Mouse (Mus musculus) limb, embryonic 14.5 days (tissue): ENCODE measurements around the gene Naa25. TPM values are rescaled to one million over a fixed set of nuclear protein-coding genes. Genes with fewer than 3 reads are reported as not detected.

Source experiments
- ATAC-seq: fragments of 200-750 bp; cut with Nextera tagmentation; 2 replicates; pipeline ENCODE4 v1.8.0; 2017; ENCODE audit warnings: low read depth, moderate number of reproducible peaks, moderate TSS enrichment; ENCODE audit not compliant: low FRiP score
- DNase-seq: peaks from one replicate; pipeline ENCODE4 v3.0.0-alpha.2; 2015; ENCODE audit warnings: low spot score
- H3K27ac ChIP-seq: fragments of 300-500 bp; sonication (generic); replicated peaks from 2 replicates; pipeline ENCODE4 v1.5.1; 2014; ENCODE audit warnings: low read depth, mild to moderate bottlenecking, low read length, moderate library complexity, mixed read lengths
- H3K27me3 ChIP-seq: fragments of 300-500 bp; sonication (generic); 2 replicates; pipeline ENCODE4 v1.6.1; 2014; ENCODE audit warnings: low read length, mixed read lengths; ENCODE audit not compliant: control insufficient read depth, insufficient read depth
- H3K36me3 ChIP-seq: fragments of 300-500 bp; sonication (generic); 2 replicates; pipeline ENCODE4 v1.6.1; 2014; ENCODE audit warnings: mild to moderate bottlenecking, low read length, moderate library complexity, mixed read lengths; ENCODE audit not compliant: control insufficient read depth, insufficient read depth
- H3K4me1 ChIP-seq: fragments of 300-500 bp; sonication (generic); 2 replicates; pipeline ENCODE4 v1.6.1; 2014; ENCODE audit warnings: antibody characterized with exemption, low read length, mixed read lengths; ENCODE audit not compliant: control insufficient read depth, insufficient read depth
- H3K4me2 ChIP-seq: fragments of 300-500 bp; sonication (generic); replicated peaks from 2 replicates; pipeline ENCODE4 v1.6.1; 2014; ENCODE audit warnings: low read depth, mild to moderate bottlenecking, low read length, moderate library complexity; ENCODE audit not compliant: severe bottlenecking
- H3K4me3 ChIP-seq: fragments of 300-500 bp; sonication (generic); replicated peaks from 2 replicates; pipeline ENCODE4 v1.5.1; 2014; ENCODE audit warnings: low read length
- H3K9ac ChIP-seq: fragments of 300-500 bp; sonication (generic); 2 replicates; pipeline ENCODE4 v1.6.1; 2014; ENCODE audit warnings: mild to moderate bottlenecking, low read depth, low read length, moderate library complexity; ENCODE audit not compliant: severe bottlenecking
- H3K9me3 ChIP-seq: fragments of 300-500 bp; sonication (generic); 2 replicates; pipeline ENCODE4 v1.6.1; 2016; ENCODE audit warnings: low read length; ENCODE audit not compliant: control insufficient read depth
- POLR2A ChIP-seq: fragments of 200-500 bp; IDR thresholded peaks from 2 replicates; pipeline ENCODE4 v1.8.0; 2012; ENCODE audit warnings: inconsistent platforms, mild to moderate bottlenecking, moderate library complexity, borderline replicate concordance; ENCODE audit not compliant: insufficient read depth, insufficient read length; ENCODE audit errors: extremely low read depth
- WGBS: fragments of 180-500 bp; shearing (Covaris S2); extraction: QIAGEN DNeasy Blood & Tissue Kit; methylation state at CpG from one replicate; pipeline ENCODE4 v1.1.7; 2014; 5-methylcytosine and 5-hydroxymethylcytosine counted together
- polyA plus RNA-seq, 2 experiments: library from polyadenylated mRNA; depleted of rRNA in 1 of 2; stranded (reverse) in 1 of 2; unstranded in 1 of 2; fragments of >200 nt; fragmentation: Nextera tagmentation in 1 of 2; extraction: Ambion mirVana in 1 of 2; gene quantifications; 2 replicates each; pipeline versions ENCODE4 v1.2.1 to v1.2.3; 2012 to 2014

The Naa25 gene
- polyA plus RNA-seq, 2 experiments = 20.9 to 41.2 TPM

DNA sequence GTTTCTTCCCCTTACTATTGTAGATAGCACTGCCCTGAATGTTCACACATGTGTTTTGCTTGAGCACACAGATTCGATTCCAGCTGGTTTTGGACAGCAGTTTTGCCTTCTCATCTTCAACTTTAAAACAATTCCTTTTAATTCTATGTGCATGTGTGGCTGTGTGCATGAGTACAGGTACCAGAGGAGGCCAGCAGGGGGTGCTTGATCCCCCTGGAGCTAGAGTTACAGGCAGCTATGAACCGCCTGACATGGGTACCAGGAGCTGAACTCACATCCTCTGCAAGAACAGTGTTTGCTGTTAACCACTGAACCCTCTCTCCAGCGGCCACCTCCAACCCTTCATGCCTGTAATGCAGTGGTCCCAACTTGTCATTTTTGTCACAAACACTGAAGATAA lies 50.7 kb downstream of the Naa25 start:
- TF ChIP-seq POLR2A = no peak
- Histone ChIP-seq H3K4me1 (peaks cover 10% of the 10 kb centered on the region), H3K27me3 (no peaks in the 10 kb centered on the region), H3K9me3 (no peaks in the 10 kb centered on the region), H3K36me3 (peaks cover 62% of the 10 kb centered on the region), H3K4me3 (no peak overlapping the region), H3K9ac (no peak overlapping the region), H3K27ac (no peak overlapping the region), H3K4me2 (no peak overlapping the region)
- no peak for DNase-seq
- ATAC-seq = no peak
- WGBS = 95% methylated on average over 3 of the region's 3 CpGs

DNA sequence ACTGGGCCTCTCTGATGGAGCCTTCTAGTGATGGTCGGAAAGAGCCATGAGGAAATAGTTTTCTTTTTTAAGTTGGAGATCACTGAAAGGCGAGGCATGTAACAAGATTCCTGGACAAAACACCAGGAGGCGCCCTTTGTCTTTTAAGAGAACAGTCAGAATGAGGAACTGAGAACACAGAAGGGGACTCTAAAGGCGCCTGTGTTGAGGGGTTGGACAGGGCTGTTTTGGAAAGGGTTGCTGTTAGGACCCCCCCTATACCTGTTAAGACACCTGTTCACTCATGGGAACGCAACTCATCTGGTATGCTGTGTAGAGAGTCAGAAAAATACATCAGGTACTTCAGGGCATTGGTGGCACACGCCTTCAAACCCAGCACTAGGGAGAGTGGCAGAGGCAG lies 52.2 kb downstream of the Naa25 start:
- Histone ChIP-seq H3K4me3 (no peak overlapping the region), H3K9me3 (no peaks in the 10 kb centered on the region), H3K4me1 (peaks cover 20% of the 10 kb centered on the region), H3K27ac (no peak overlapping the region), H3K27me3 (no peaks in the 10 kb centered on the region), H3K4me2 (no peak overlapping the region), H3K9ac (no peak overlapping the region), H3K36me3 (peaks cover 47% of the 10 kb centered on the region)
- peak; percentile 63 for DNase-seq
- TF ChIP-seq POLR2A = no peak
- ATAC-seq = no peak
- WGBS = 71% methylated on average over 6 of the region's 6 CpGs

DNA sequence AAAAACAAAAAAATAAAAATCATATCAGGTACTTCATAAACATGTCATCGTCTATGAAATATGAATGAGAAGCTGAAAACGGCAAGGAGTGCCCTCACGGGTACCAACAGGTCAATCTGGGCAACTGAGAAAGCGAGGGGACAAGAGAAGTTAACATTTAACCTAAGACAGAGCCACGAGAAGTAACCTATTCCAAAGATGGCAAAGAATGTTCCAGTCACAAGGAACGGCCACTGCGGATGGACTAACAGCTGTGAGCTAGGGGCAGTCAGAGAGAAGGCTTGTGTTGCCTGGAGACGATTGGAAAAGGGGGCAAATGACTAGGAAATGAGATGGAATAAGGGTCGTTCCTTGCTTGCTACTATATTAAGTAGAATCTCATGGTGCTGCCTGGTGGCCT lies 52.7 kb downstream of the Naa25 start:
- Histone ChIP-seq H3K9ac (no peak overlapping the region), H3K36me3 (peaks cover 42% of the 10 kb centered on the region), H3K27ac (no peak overlapping the region), H3K4me2 (no peak overlapping the region), H3K4me1 (peaks cover 20% of the 10 kb centered on the region), H3K9me3 (no peaks in the 10 kb centered on the region), H3K27me3 (no peaks in the 10 kb centered on the region), H3K4me3 (no peak overlapping the region)
- no peak for ATAC-seq
- 81% methylated on average over 9 of the region's 9 CpGs for WGBS
- TF ChIP-seq POLR2A = no peak
- DNase-seq = no peak

DNA sequence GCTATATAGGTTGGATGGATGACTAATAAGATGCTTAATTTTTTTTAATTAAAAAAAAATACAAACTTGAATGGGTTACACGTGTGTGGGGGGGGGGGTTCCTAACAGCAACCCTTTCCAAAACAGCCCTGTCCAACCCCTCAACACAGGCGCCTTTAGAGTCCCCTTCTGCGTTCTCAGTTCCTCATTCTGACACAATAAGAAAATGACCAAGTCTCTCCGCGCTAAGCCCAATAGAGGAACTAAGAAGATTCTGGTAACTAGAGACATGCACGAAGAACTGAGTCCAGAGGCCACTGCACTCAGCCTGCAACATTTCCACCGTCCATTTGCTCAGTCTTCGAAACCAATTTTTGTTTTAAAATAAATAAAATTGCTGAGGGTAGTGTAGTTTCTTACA lies 53.5 kb downstream of the Naa25 start:
- no peaks in the 10 kb centered on the region for H3K27me3 ChIP-seq
- H3K36me3 ChIP-seq = peaks cover 34% of the 10 kb centered on the region
- peak overlapping the region; percentile 97 for H3K4me3 ChIP-seq
- H3K9ac ChIP-seq = peak overlapping the region; percentile 94
- H3K4me2 ChIP-seq = peak overlapping the region; percentile 85
- H3K27ac ChIP-seq = peak overlapping the region; percentile 90; the same call in 1 of the 2 replicates
- no peak for TF ChIP-seq POLR2A
- ATAC-seq (no peak), DNase-seq (no peak)
- H3K9me3 ChIP-seq = no peaks in the 10 kb centered on the region
- H3K4me1 ChIP-seq = peaks cover 20% of the 10 kb centered on the region
- 25% methylated on average over 8 of the region's 8 CpGs for WGBS

- Histone ChIP-seq H3K36me3 (peaks cover 30% of the 10 kb centered on the region), H3K9ac (peak within 1 kb of the TSS; percentile 94), H3K27me3 (no peaks in the 10 kb centered on the region), H3K4me3 (peak within 1 kb of the TSS; percentile 97), H3K27ac (peak within 1 kb of the TSS; percentile 91), H3K4me2 (peak within 1 kb of the TSS; percentile 85), H3K9me3 (no peaks in the 10 kb centered on the region), H3K4me1 (peaks cover 20% of the 10 kb centered on the region)
- WGBS = under 1% methylated on average over 17 of the region's 17 CpGs
- no peak for TF ChIP-seq POLR2A
- ATAC-seq (no peak), DNase-seq (peak; percentile 51)
Observed at GRCm38 (mm10) chr5:121451644-121452025, 53.9 kb downstream of the Naa25 start, which contains the start of gene Tmem116. Gene Tmem116 (plus strand): TSS chr5:121451893.

GRCm38 (mm10) chr5:121452026-121452869 lies 54.5 kb downstream of the Naa25 start, which contains the start of gene Erp29:
Gene Erp29 (minus strand): TSS chr5:121452506.
- Histone ChIP-seq H3K4me1 (peaks cover 20% of the 10 kb centered on the region), H3K36me3 (peaks cover 24% of the 10 kb centered on the region), H3K27ac (peak within 1 kb of the TSS; percentile 91), H3K27me3 (no peaks in the 10 kb centered on the region), H3K4me3 (peak within 1 kb of the TSS; percentile 97), H3K4me2 (peak within 1 kb of the TSS; percentile 85), H3K9ac (peak within 1 kb of the TSS; percentile 94), H3K9me3 (no peaks in the 10 kb centered on the region)
- TF ChIP-seq POLR2A = peak; percentile 96
- peak; percentile 93 for ATAC-seq
- 0% methylated on average over 48 of the region's 97 CpGs for WGBS
- peak; percentile 97 for DNase-seq
